Mouse (Mus musculus): ENCODE data around the gene Srsf3. TPM values are rescaled to one million over a fixed set of nuclear protein-coding genes. Genes with fewer than 3 reads are reported as not detected.

Srsf3 gene
- polyA plus RNA-seq, 2 experiments: 123 to 269 TPM

- H3K4me1 ChIP-seq (replicated peaks; ENCODE audit: control insufficient read depth in 2 of 2, insufficient read depth in 2 of 2, low read length in 1 of 2): peaks cover 0 to 7% of the 10 kb centered on the region in 2 experiments; a peak in 1 of 4 replicates
- WGBS (ENCODE audit: insufficient replicate concordance): 8% methylated on average over 8 of the region's 8 CpGs
- H3K36me3 ChIP-seq (replicated peaks; ENCODE audit: control insufficient read depth, insufficient read depth, low read depth): no peaks in the 10 kb centered on the region
- H3K4me2 ChIP-seq (ENCODE audit: low read depth): no peak overlapping the region
- H3K27ac ChIP-seq: no peak overlapping the region
- ATAC-seq (ENCODE audit: insufficient read depth): no peak
- H3K4me3 ChIP-seq (ENCODE audit: insufficient read depth in 1 of 2, low read depth in 2 of 2, low read length in 2 of 2): no peak overlapping the region
- DNase-seq (ENCODE audit: low read depth in 3 of 3, low spot score in 3 of 3): no peak
- no peaks in the 10 kb centered on the region for H3K27me3 ChIP-seq (ENCODE audit: control insufficient read depth, insufficient read depth, low read length)
- TF ChIP-seq EP300 (IDR thresholded peaks at IDR 0.05; ENCODE audit: low read depth) (no peak), CTCF (IDR thresholded peaks at IDR 0.05; ENCODE audit: low read depth) (no peak)
- H3K9ac ChIP-seq (replicated peaks): no peak overlapping the region
- H3K9me3 ChIP-seq (ENCODE audit: control insufficient read depth, low read length): no peaks in the 10 kb centered on the region
Observed at GRCm38 (mm10) chr17:29056699-29057151, 24.3 kb downstream of the Srsf3 start.

- ATAC-seq (ENCODE audit: insufficient read depth) (no peak), DNase-seq (ENCODE audit: low read depth in 3 of 3, low spot score in 3 of 3) (no peak)
- TF ChIP-seq EP300 (IDR thresholded peaks at IDR 0.05; ENCODE audit: low read depth) (no peak), CTCF (IDR thresholded peaks at IDR 0.05; ENCODE audit: low read depth) (no peak)
- WGBS (ENCODE audit: insufficient replicate concordance): 63% methylated on average over 11 of the region's 11 CpGs
- no peak overlapping the region for H3K4me2 ChIP-seq (ENCODE audit: low read depth)
- no peak overlapping the region for H3K27ac ChIP-seq
- peaks cover 0 to 7% of the 10 kb centered on the region in 2 experiments; a peak in 1 of 4 replicates for H3K4me1 ChIP-seq (replicated peaks; ENCODE audit: control insufficient read depth in 2 of 2, insufficient read depth in 2 of 2, low read length in 1 of 2)
- no peaks in the 10 kb centered on the region for H3K27me3 ChIP-seq (ENCODE audit: control insufficient read depth, insufficient read depth, low read length)
- no peak overlapping the region for H3K4me3 ChIP-seq (ENCODE audit: insufficient read depth in 1 of 2, low read depth in 2 of 2, low read length in 2 of 2)
- H3K9me3 ChIP-seq (ENCODE audit: control insufficient read depth, low read length): no peaks in the 10 kb centered on the region
- no peaks in the 10 kb centered on the region for H3K36me3 ChIP-seq (replicated peaks; ENCODE audit: control insufficient read depth, insufficient read depth, low read depth)
- H3K9ac ChIP-seq (replicated peaks): no peak overlapping the region
Observed at GRCm38 (mm10) chr17:29057361-29057890, 25.0 kb downstream of the Srsf3 start.

- Histone ChIP-seq H3K9me3 (ENCODE audit: control insufficient read depth, low read length) (no peaks in the 10 kb centered on the region), H3K27me3 (ENCODE audit: control insufficient read depth, insufficient read depth, low read length) (no peaks in the 10 kb centered on the region), H3K4me3 (ENCODE audit: insufficient read depth in 1 of 2, low read depth in 2 of 2, low read length in 2 of 2) (no peak overlapping the region), H3K9ac (replicated peaks) (no peak overlapping the region), H3K36me3 (replicated peaks; ENCODE audit: control insufficient read depth, insufficient read depth, low read depth) (no peaks in the 10 kb centered on the region), H3K4me2 (ENCODE audit: low read depth) (no peak overlapping the region), H3K27ac (no peak overlapping the region), H3K4me1 (replicated peaks; ENCODE audit: control insufficient read depth in 2 of 2, insufficient read depth in 2 of 2, low read length in 1 of 2) (peaks cover 0 to 7% of the 10 kb centered on the region in 2 experiments; a peak in 1 of 4 replicates)
- DNase-seq (ENCODE audit: low read depth in 3 of 3, low spot score in 3 of 3) (no peak), ATAC-seq (ENCODE audit: insufficient read depth) (no peak)
- TF ChIP-seq CTCF (IDR thresholded peaks at IDR 0.05; ENCODE audit: low read depth) (no peak), EP300 (IDR thresholded peaks at IDR 0.05; ENCODE audit: low read depth) (no peak)
- 68% methylated on average over 10 of the region's 10 CpGs for WGBS (ENCODE audit: insufficient replicate concordance)
Observed at GRCm38 (mm10) chr17:29057961-29058360, 25.5 kb downstream of the Srsf3 start.

GRCm38 (mm10) chr17:29058487-29058886, 26.1 kb downstream of the Srsf3 start:
- TF ChIP-seq CTCF (IDR thresholded peaks at IDR 0.05; ENCODE audit: low read depth) (no peak), EP300 (IDR thresholded peaks at IDR 0.05; ENCODE audit: low read depth) (no peak)
- H3K27ac ChIP-seq: no peak overlapping the region
- ATAC-seq (ENCODE audit: insufficient read depth): no peak

GRCm38 (mm10) chr17:29059581-29059980, 27.2 kb downstream of the Srsf3 start:
- DNase-seq (ENCODE audit: low read depth in 3 of 3, low spot score in 3 of 3) (no peak), ATAC-seq (ENCODE audit: insufficient read depth) (no peak)
- WGBS (ENCODE audit: insufficient replicate concordance): 55% methylated on average over 3 of the region's 3 CpGs
- H3K36me3 ChIP-seq (replicated peaks; ENCODE audit: control insufficient read depth, insufficient read depth, low read depth): no peaks in the 10 kb centered on the region
- no peak overlapping the region for H3K9ac ChIP-seq (replicated peaks)
- H3K27ac ChIP-seq: no peak overlapping the region
- no peak for TF ChIP-seq EP300 (IDR thresholded peaks at IDR 0.05; ENCODE audit: low read depth)
- no peak for TF ChIP-seq CTCF (IDR thresholded peaks at IDR 0.05; ENCODE audit: low read depth)
- no peak overlapping the region for H3K4me2 ChIP-seq (ENCODE audit: low read depth)
- H3K9me3 ChIP-seq (ENCODE audit: control insufficient read depth, low read length): no peaks in the 10 kb centered on the region
- no peaks in the 10 kb centered on the region for H3K27me3 ChIP-seq (ENCODE audit: control insufficient read depth, insufficient read depth, low read length)
- peaks cover 0 to 7% of the 10 kb centered on the region in 2 experiments; a peak in 1 of 4 replicates for H3K4me1 ChIP-seq (replicated peaks; ENCODE audit: control insufficient read depth in 2 of 2, insufficient read depth in 2 of 2, low read length in 1 of 2)
- H3K4me3 ChIP-seq (ENCODE audit: insufficient read depth in 1 of 2, low read depth in 2 of 2, low read length in 2 of 2): no peak overlapping the region

More at GRCm38 (mm10) chr17:29058487-29058886, 26.1 kb downstream of the Srsf3 start:
- Histone ChIP-seq H3K9ac (replicated peaks) (no peak overlapping the region), H3K4me2 (ENCODE audit: low read depth) (no peak overlapping the region), H3K4me1 (replicated peaks; ENCODE audit: control insufficient read depth in 2 of 2, insufficient read depth in 2 of 2, low read length in 1 of 2) (peaks cover 0 to 7% of the 10 kb centered on the region in 2 experiments; a peak in 1 of 4 replicates), H3K36me3 (replicated peaks; ENCODE audit: control insufficient read depth, insufficient read depth, low read depth) (no peaks in the 10 kb centered on the region), H3K27me3 (ENCODE audit: control insufficient read depth, insufficient read depth, low read length) (no peaks in the 10 kb centered on the region), H3K9me3 (ENCODE audit: control insufficient read depth, low read length) (no peaks in the 10 kb centered on the region), H3K4me3 (ENCODE audit: insufficient read depth in 1 of 2, low read depth in 2 of 2, low read length in 2 of 2) (no peak overlapping the region)
- 55% methylated on average over 8 of the region's 8 CpGs for WGBS (ENCODE audit: insufficient replicate concordance)
- DNase-seq (ENCODE audit: low read depth in 3 of 3, low spot score in 3 of 3): no peak

Measured in liver, embryonic 14.5 days (tissue).